Mouse (Mus musculus): ENCODE data around the gene BC034090. TPM values are rescaled to one million over a fixed set of nuclear protein-coding genes. Genes with fewer than 3 reads are reported as not detected.

BC034090 gene
- polyA plus RNA-seq, 1 experiment from 2014 or later: 7.2 TPM

DNA sequence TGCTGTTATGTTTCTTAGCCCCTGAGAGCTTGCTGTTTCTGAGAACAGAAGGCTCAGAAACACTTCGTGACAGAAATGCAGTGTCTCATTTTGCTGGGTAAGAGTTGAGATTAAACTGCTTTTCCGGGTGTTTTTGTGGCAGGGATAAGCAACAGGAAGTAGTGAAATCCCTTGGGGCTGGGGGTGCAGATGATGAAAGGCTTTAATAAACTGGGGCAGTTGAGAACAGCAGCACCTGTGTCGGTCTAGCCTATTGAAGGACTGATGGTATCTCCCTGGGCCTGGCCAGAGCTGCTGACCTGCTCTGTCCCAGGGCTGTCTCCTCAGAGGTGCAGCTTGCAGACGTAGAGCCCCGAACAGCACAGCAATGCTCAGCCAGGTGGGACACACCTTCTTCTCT, 41.8 kb downstream of the BC034090 start:
- no peak overlapping the region for H3K4me2 ChIP-seq
- WGBS: 74% methylated on average over 5 of the region's 5 CpGs
- no peak overlapping the region for H3K4me3 ChIP-seq (replicated peaks)
- no peaks in the 10 kb centered on the region for H3K9me3 ChIP-seq (replicated peaks)
- H3K27me3 ChIP-seq: no peaks in the 10 kb centered on the region
- ATAC-seq (replicated peaks; ENCODE audit: low FRiP score): no peak
- peaks cover 60% of the 10 kb centered on the region for H3K36me3 ChIP-seq
- H3K9ac ChIP-seq: no peak overlapping the region
- peaks cover 37% of the 10 kb centered on the region for H3K4me1 ChIP-seq
- H3K27ac ChIP-seq: no peak overlapping the region; the same call in 1 of the 2 replicates

DNA sequence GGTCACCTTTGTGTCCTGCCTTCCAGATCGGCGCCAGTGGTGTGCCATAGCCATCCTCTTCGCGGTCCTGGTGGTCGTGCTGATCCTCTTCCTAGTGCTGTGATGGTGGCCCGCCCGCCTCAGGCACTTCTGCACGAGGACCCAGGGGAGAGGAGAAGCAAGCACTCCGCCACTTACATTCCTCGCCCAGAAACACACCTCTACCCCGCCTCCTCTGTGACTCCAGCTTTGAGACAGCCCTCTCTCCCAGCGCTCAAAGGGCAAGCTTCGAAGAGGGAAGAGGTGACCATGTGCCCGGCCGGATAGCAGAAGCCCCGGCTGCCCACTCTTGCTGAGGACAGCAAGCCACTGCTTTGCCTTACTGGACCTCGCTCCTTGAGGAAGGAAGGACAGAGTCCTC, 42.3 kb downstream of the BC034090 start:
- H3K9ac ChIP-seq: no peak overlapping the region
- H3K4me3 ChIP-seq (replicated peaks): no peak overlapping the region
- no peaks in the 10 kb centered on the region for H3K9me3 ChIP-seq (replicated peaks)
- 75% methylated on average over 17 of the region's 17 CpGs for WGBS
- H3K27ac ChIP-seq: no peak overlapping the region; the same call in 1 of the 2 replicates
- peaks cover 66% of the 10 kb centered on the region for H3K36me3 ChIP-seq
- peaks cover 37% of the 10 kb centered on the region for H3K4me1 ChIP-seq
- no peaks in the 10 kb centered on the region for H3K27me3 ChIP-seq
- H3K4me2 ChIP-seq: no peak overlapping the region
- peak; percentile 24; the same call in 1 of the 2 replicates for ATAC-seq (replicated peaks; ENCODE audit: low FRiP score)

DNA sequence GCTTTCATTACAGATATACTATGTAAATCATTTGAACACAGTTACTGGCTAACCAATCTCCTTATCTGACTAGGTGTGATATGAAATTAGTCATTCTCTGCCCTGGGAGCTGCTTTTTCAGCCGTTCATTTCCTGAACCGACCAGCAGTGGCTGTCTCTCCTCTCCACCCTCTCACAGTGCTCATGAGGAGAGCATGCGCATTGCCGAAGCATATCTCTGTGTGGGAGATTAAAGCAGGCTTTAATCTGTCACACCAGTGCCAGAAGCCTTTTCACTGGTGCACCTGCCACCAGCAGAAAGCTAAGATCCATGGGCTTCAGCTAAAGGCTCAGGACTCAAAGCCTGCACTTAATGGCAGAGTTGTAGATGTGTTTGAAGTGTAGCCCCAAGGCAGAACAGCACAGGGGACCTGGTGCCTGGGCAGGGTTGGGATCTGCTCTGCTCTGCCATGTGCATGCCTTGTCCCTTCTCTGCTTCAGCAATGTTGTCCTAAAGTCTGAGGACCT, 42.8 kb downstream of the BC034090 start:
- no peak overlapping the region for H3K4me2 ChIP-seq
- 71% methylated on average over 4 of the region's 4 CpGs for WGBS
- peaks cover 70% of the 10 kb centered on the region for H3K36me3 ChIP-seq

DNA sequence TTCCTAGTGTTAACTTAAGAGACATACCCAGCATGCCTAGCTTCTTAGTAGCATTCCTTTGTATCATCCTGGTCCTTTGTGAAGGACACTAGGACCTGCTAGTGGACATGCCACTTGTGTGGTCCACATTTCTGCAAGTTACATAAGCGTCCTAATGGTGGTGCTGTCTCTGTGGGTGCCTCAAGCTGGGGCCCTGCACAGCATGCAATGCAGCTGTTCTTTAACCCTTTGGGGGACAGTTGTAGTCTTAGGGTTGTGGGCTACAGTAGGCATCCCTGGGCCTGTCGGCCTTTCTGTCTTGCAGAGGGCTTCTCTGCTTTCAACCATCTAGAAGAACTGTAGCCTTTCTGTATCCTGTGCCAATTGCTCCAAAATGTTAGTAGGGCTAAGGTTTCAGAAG, 43.3 kb downstream of the BC034090 start:
- H3K27ac ChIP-seq: peak overlapping the region; percentile 61; the same call in 1 of the 2 replicates
- WGBS: 53% methylated on average over 2 of the region's 2 CpGs
- peaks cover 30% of the 10 kb centered on the region for H3K4me1 ChIP-seq

More for the DNA sequence above, 42.8 kb downstream of the BC034090 start:
- H3K9me3 ChIP-seq (replicated peaks): no peaks in the 10 kb centered on the region
- no peak overlapping the region for H3K4me3 ChIP-seq (replicated peaks)
- peak overlapping the region; percentile 61 for H3K27ac ChIP-seq
- no peaks in the 10 kb centered on the region for H3K27me3 ChIP-seq
- ATAC-seq (replicated peaks; ENCODE audit: low FRiP score): 0 out of 2 replicates have a peak, but pooled peaks have one; percentile 13
- peaks cover 34% of the 10 kb centered on the region for H3K4me1 ChIP-seq
- H3K9ac ChIP-seq: no peak overlapping the region

DNA sequence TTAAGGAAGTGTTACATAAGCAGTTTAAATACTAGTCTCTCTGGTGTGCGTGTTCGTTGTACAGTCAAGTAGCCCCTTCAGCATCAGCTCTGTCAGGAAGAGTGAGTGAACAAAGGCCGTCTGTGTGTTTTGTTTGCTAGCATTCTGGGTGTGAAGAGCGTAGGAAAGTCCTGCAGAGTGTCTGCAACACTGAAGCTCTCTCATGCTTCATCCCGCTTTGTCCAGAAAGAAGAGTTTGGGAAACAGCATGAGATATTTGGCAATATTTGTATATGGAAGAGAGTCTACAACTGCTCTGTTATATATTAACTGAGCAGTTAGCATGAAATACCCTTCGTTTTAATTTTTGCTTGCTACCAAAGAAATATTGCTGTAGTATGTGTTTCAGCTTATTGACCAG, 44.7 kb downstream of the BC034090 start:
- no peak for ATAC-seq (replicated peaks; ENCODE audit: low FRiP score)
- H3K27ac ChIP-seq: no peak overlapping the region

More for the DNA sequence above, 43.3 kb downstream of the BC034090 start:
- Histone ChIP-seq H3K9ac (no peak overlapping the region), H3K36me3 (peaks cover 70% of the 10 kb centered on the region), H3K4me2 (no peak overlapping the region), H3K4me3 (replicated peaks) (no peak overlapping the region), H3K27me3 (no peaks in the 10 kb centered on the region), H3K9me3 (replicated peaks) (no peaks in the 10 kb centered on the region)
- no peak for ATAC-seq (replicated peaks; ENCODE audit: low FRiP score)

DNA sequence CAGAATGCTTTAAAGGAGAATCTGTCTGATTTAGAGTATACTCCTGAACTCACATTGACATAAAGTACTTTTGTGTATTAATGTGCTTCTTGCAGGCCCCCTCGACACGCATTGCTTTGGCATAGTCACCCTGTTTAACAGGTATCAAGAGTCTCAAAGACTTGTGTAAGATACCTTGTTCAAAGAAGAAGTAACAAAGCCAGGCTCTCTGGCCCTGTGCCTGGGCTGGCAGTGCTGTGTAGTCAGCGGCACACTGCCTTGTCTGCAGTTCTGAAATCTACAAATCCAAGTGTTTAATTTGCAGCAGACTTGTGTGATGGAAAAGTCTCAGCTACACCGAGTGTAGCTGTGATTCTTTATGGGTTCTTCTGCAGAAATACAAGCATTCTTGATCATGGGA, 47.6 kb downstream of the BC034090 start:
- ATAC-seq (replicated peaks; ENCODE audit: low FRiP score): no peak
- no peaks in the 10 kb centered on the region for H3K27me3 ChIP-seq
- H3K36me3 ChIP-seq: peaks cover 80% of the 10 kb centered on the region

More for the DNA sequence above, 44.7 kb downstream of the BC034090 start:
- H3K4me3 ChIP-seq (replicated peaks): no peak overlapping the region
- peaks cover 80% of the 10 kb centered on the region for H3K36me3 ChIP-seq
- H3K4me2 ChIP-seq: no peak overlapping the region
- no peaks in the 10 kb centered on the region for H3K27me3 ChIP-seq
- H3K9me3 ChIP-seq (replicated peaks): no peaks in the 10 kb centered on the region
- 84% methylated on average over 6 of the region's 6 CpGs for WGBS
- H3K4me1 ChIP-seq: peaks cover 17% of the 10 kb centered on the region
- no peak overlapping the region for H3K9ac ChIP-seq

DNA sequence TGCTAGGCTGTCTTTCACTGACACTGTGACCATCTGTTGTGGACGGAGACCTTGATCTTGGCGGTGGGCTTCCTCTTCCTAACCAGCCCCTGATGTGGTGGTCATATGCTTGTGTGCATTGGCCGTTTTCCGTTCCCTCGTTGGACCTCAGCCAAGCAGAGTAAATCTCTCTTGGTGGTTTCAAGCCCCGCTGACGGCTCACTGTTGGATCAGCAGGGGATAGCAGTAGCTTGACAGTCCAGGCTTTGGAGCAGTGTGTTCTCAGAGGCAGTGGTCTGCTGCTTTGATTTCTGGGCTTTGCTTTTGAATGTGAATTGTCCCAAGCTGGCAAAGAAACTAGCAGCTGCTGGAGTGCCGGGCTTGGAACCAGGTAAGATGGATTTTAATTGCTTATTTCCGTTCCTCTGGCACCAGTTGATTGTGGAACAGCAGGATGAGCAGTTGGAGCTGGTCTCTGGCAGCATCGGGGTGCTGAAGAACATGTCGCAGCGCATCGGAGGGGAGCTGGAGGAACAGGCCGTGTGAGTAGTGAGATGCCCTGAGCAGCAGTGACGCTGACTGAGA, 51.4 kb downstream of the BC034090 start:
- Histone ChIP-seq H3K27ac (peak overlapping the region; percentile 51), H3K9ac (no peak overlapping the region), H3K4me1 (peaks cover 8% of the 10 kb centered on the region), H3K4me3 (replicated peaks) (no peak overlapping the region), H3K36me3 (peaks cover 83% of the 10 kb centered on the region), H3K9me3 (replicated peaks) (no peaks in the 10 kb centered on the region), H3K27me3 (no peaks in the 10 kb centered on the region), H3K4me2 (no peak overlapping the region)
- 69% methylated on average over 15 of the region's 15 CpGs for WGBS
- ATAC-seq (replicated peaks; ENCODE audit: low FRiP score): no peak; the same call in 1 of the 2 replicates

More for the DNA sequence above, 47.6 kb downstream of the BC034090 start:
- WGBS: 91% methylated on average over 4 of the region's 4 CpGs
- Histone ChIP-seq H3K9ac (no peak overlapping the region), H3K4me2 (no peak overlapping the region), H3K27ac (no peak overlapping the region), H3K9me3 (replicated peaks) (no peaks in the 10 kb centered on the region), H3K4me1 (peaks cover 12% of the 10 kb centered on the region), H3K4me3 (replicated peaks) (no peak overlapping the region)

DNA sequence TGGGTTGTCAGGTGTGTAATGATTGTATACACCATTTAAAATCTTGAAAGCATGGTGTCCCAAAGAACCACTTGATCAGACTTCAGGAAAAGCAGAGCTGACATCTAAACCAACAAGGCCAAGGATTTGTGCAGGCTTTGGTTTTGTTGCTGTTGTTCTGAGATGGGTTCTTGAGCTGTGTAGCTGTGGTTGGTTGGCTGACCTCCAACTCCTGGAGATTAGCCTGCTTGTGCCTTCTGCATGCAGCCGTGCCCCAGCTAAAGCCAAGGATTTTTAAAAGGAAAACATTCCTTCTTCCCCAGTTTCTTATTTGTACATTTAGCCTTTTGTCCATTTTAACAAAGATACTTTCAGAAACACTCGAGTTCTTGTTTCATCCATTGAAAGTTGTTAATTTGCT, 52.6 kb downstream of the BC034090 start:
- peaks cover 8% of the 10 kb centered on the region for H3K4me1 ChIP-seq
- no peaks in the 10 kb centered on the region for H3K9me3 ChIP-seq (replicated peaks)
- WGBS: 76% methylated on average over 2 of the region's 2 CpGs
- ATAC-seq (replicated peaks; ENCODE audit: low FRiP score): no peak
- no peaks in the 10 kb centered on the region for H3K27me3 ChIP-seq
- H3K27ac ChIP-seq: no peak overlapping the region
- H3K4me2 ChIP-seq: no peak overlapping the region
- H3K4me3 ChIP-seq (replicated peaks): no peak overlapping the region
- H3K9ac ChIP-seq: no peak overlapping the region
- H3K36me3 ChIP-seq: peaks cover 80% of the 10 kb centered on the region

DNA sequence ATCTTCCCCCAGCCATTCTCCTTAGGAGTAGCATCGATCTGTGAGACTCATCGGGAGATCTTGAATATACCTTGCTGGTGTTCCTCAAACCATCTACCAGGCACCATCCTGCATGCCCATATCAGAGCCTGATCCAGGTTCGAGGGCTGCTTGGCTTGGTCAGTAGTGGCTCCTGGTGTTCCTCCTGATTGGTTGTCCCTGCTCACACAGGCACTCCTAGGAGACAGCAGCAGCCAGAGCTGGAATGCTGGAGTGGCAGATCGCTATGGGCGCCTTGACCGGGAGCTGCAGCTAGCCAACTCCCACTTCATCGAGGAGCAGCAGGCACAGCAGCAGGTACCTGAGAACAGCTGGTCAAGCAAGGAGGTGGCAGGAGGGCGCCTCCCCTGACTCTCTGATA, 53.0 kb downstream of the BC034090 start:
- 86% methylated on average over 8 of the region's 8 CpGs for WGBS
- Histone ChIP-seq H3K27me3 (no peaks in the 10 kb centered on the region), H3K27ac (no peak overlapping the region), H3K36me3 (peaks cover 81% of the 10 kb centered on the region), H3K4me3 (replicated peaks) (no peak overlapping the region), H3K9ac (no peak overlapping the region), H3K9me3 (replicated peaks) (no peaks in the 10 kb centered on the region), H3K4me1 (peaks cover 8% of the 10 kb centered on the region), H3K4me2 (no peak overlapping the region)
- no peak for ATAC-seq (replicated peaks; ENCODE audit: low FRiP score)

DNA sequence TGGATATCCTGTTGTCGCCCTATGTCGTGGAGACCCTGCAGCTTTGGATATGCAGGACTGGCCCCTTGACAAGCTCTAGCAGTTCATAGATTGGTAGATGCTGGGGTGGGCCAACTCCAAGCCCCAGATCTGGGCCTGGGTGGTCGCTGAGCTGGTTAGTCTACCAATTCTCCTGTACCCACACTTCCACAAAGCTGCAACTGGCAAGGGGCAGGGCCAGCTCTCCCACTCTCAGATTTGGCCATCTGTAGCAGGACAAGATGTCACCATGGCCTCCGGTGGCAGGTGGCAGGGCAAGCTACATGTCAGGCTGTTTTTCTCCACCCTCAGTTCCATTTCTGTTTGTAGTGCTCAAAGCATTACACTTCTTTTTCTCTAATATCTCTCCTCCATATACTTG, 55.6 kb downstream of the BC034090 start:
- Histone ChIP-seq H3K4me3 (replicated peaks) (no peak overlapping the region), H3K27ac (no peak overlapping the region), H3K9ac (no peak overlapping the region), H3K27me3 (no peaks in the 10 kb centered on the region), H3K9me3 (replicated peaks) (no peaks in the 10 kb centered on the region), H3K4me1 (peaks cover 8% of the 10 kb centered on the region), H3K36me3 (peaks cover 69% of the 10 kb centered on the region), H3K4me2 (no peak overlapping the region)
- no peak for ATAC-seq (replicated peaks; ENCODE audit: low FRiP score)
- WGBS: 92% methylated on average over 4 of the region's 4 CpGs

DNA sequence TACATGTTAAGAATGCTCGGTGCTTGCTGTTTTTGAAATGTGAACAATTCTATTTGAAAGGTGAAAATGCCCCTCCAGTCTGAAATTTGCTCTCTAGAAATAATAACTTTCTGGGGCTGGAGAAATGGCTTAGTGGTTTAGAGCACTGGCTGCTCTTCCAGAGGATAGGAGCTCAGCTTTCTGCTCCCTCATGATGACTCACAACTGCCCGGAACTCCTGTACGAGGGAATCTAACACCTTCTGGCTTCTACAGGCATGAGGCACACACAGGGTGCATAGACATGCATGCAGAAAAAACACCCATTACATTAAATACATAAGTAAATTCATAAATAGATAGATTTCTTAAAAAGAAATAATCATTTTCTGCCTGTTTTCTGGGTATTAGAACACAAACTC, 60.1 kb downstream of the BC034090 start:
- Histone ChIP-seq H3K36me3 (peaks cover 53% of the 10 kb centered on the region), H3K4me2 (no peak overlapping the region), H3K4me1 (no peaks in the 10 kb centered on the region), H3K9me3 (replicated peaks) (no peaks in the 10 kb centered on the region), H3K4me3 (replicated peaks) (no peak overlapping the region), H3K27me3 (no peaks in the 10 kb centered on the region), H3K9ac (no peak overlapping the region), H3K27ac (no peak overlapping the region)
- WGBS: 82% methylated on average over 3 of the region's 3 CpGs
- ATAC-seq (replicated peaks; ENCODE audit: low FRiP score): no peak

DNA sequence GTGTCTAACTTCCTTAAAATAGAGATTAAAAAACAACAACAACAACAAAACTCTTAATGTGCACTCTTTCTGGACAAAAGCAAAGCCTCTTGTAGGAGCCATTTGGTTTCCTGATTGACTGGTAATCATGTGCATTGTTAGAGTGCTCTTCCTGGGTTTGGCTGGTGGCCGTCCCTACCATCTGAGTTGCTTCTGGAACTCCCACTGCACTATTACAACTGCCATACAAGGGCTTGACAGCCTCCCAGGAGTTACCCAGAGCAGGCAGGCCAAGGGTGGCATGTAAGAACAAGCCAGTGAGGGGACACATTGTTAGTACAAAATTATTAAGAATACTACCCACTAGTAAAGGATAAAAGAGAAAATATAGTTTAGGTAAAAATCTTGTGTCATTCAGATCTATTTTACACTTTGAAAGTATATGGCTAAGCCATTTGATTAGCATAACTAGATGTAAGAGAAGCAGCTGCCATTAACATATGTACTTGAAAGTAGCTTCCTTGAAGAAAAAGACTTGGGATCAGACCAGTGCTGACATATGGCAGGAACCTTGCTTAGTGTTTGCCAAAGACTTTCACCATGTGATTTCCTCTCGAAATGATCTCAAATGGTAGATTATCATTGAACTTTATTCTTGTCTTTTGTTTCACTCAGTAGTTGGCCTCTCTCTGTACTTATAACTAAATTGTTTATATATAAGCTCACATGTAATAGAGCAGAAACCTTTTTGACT, 65.9 kb downstream of the BC034090 start:
- H3K9me3 ChIP-seq (replicated peaks): no peaks in the 10 kb centered on the region
- H3K4me3 ChIP-seq (replicated peaks): no peak overlapping the region
- no peak overlapping the region for H3K27ac ChIP-seq
- H3K27me3 ChIP-seq: no peaks in the 10 kb centered on the region
- no peak for ATAC-seq (replicated peaks; ENCODE audit: low FRiP score)
- H3K9ac ChIP-seq: no peak overlapping the region
- no peak overlapping the region for H3K4me2 ChIP-seq
- 80% methylated on average over 2 of the region's 2 CpGs for WGBS
- H3K4me1 ChIP-seq: no peaks in the 10 kb centered on the region
- peaks cover 66% of the 10 kb centered on the region for H3K36me3 ChIP-seq
